Mouse (Mus musculus) lung, embryonic 14.5 days (tissue): ENCODE results near the gene Samsn1. TPM values are rescaled to one million over a fixed set of nuclear protein-coding genes. Genes with fewer than 3 reads are reported as not detected.
A peak's percentile ranks its signal among the peaks of the same experiment; 100 is the strongest.

Experiments
- ATAC-seq: fragments of 200-750 bp; cut with Nextera tagmentation; 2 replicates; pipeline ENCODE4 v1.8.0; 2017; ENCODE audit warnings: mild to moderate bottlenecking, moderate TSS enrichment, moderate library complexity; ENCODE audit not compliant: insufficient read depth
- DNase-seq: peaks from one replicate; pipeline ENCODE4 v3.0.0-alpha.2; 2015
- H3K27ac ChIP-seq: fragments of 300-500 bp; sonication (generic); 2 replicates; pipeline ENCODE4 v1.5.1; 2014; ENCODE audit warnings: low read depth, mild to moderate bottlenecking, moderate library complexity
- H3K27me3 ChIP-seq: fragments of 300-500 bp; sonication (generic); 2 replicates; pipeline ENCODE4 v1.6.1; 2014; ENCODE audit warnings: low read length, control low read depth; ENCODE audit not compliant: insufficient read depth
- H3K36me3 ChIP-seq: fragments of 300-500 bp; sonication (generic); 2 replicates; pipeline ENCODE4 v1.6.1; 2014; ENCODE audit warnings: control low read depth; ENCODE audit not compliant: insufficient read depth
- H3K4me1 ChIP-seq: fragments of 300-500 bp; sonication (generic); 2 replicates; pipeline ENCODE4 v1.6.1; 2014; ENCODE audit warnings: antibody characterized with exemption, control low read depth; ENCODE audit not compliant: insufficient read depth
- H3K4me2 ChIP-seq: fragments of 300-500 bp; sonication (generic); 2 replicates; pipeline ENCODE4 v1.6.1; 2014; ENCODE audit warnings: mild to moderate bottlenecking
- H3K4me3 ChIP-seq: fragments of 300-500 bp; sonication (generic); 2 replicates; pipeline ENCODE4 v1.5.1; 2014; ENCODE audit warnings: low read depth, low read length
- H3K9ac ChIP-seq: fragments of 300-500 bp; sonication (generic); 2 replicates; pipeline ENCODE4 v1.6.1; 2014
- H3K9me3 ChIP-seq: fragments of 300-500 bp; sonication (generic); 2 replicates; pipeline ENCODE4 v1.6.1; 2016; ENCODE audit warnings: low read depth, low read length, control low read depth
- CTCF ChIP-seq: IDR thresholded peaks from 2 replicates; pipeline ENCODE4 v1.5.1; 2016; ENCODE audit warnings: antibody characterized with exemption, low read depth
- WGBS: fragments of 180-500 bp; shearing (Covaris S2); extraction: QIAGEN DNeasy Blood & Tissue Kit; methylation state at CpG from one replicate; pipeline ENCODE4 v1.1.7; 2014; 5-methylcytosine and 5-hydroxymethylcytosine counted together
- polyA plus RNA-seq: library from polyadenylated mRNA; unstranded; fragments of >200 nt; fragmentation: Nextera tagmentation; extraction: Ambion mirVana; gene quantifications from 2 replicates; pipeline ENCODE4 v1.2.1, GENCODE M21; 2014

The Samsn1 gene
- polyA plus RNA-seq, 1 experiment from 2014 or later = 3.9 TPM

DNA sequence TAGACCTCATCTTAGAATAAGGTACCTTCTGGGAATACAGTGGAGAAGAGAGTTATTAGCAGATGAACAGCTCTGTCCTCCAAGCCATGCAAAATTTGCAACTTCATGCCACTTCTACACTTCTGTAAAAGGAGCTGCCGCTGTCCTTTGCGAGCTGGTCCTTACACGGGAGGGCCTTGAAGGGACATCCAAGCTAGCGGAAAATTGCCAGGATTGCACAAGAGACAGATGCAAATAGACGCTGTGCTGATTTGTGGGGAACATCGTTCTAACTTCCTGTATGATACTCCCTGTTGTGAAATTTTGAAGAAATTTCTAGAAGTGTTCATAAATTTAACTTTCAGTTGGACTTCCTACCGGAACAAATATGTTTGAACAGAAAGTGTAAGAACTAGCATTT is 61.0 kb downstream of the Samsn1 start:
- H3K9me3 ChIP-seq = no peaks in the 10 kb centered on the region
- no peaks in the 10 kb centered on the region for H3K36me3 ChIP-seq
- H3K27me3 ChIP-seq = no peaks in the 10 kb centered on the region
- H3K27ac ChIP-seq = no peak overlapping the region
- H3K4me2 ChIP-seq = no peak overlapping the region
- ATAC-seq (no peak), DNase-seq (peak; percentile 38)
- H3K4me1 ChIP-seq = no peaks in the 10 kb centered on the region
- 79% methylated on average over 7 of the region's 7 CpGs for WGBS
- H3K9ac ChIP-seq = no peak overlapping the region
- no peak for TF ChIP-seq CTCF
- no peak overlapping the region for H3K4me3 ChIP-seq

DNA sequence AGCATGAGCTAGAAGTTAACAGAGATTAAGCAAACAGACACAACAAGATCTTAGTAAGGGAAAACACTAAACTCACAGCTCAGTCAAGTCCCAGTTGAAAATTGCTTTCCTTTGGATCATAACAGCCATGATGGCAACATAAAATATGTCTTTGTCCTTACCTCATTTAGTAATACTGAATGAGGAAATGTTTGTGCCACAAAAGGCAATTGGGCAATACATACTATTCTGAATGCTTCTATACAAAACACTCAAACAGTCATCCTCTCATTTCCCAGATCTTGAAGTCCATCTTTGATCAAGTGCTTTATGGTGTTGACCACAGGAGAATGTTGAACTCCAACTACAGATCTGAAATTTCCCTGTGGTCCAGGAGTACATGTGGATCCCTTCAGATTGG is 88.7 kb downstream of the Samsn1 start:
- H3K4me1 ChIP-seq = no peaks in the 10 kb centered on the region
- no peaks in the 10 kb centered on the region for H3K27me3 ChIP-seq
- no peak overlapping the region for H3K4me2 ChIP-seq
- ATAC-seq = no peak
- no peaks in the 10 kb centered on the region for H3K36me3 ChIP-seq
- H3K27ac ChIP-seq = no peak overlapping the region
- H3K9ac ChIP-seq = no peak overlapping the region
- DNase-seq = no peak
- H3K9me3 ChIP-seq = no peaks in the 10 kb centered on the region
- no peak overlapping the region for H3K4me3 ChIP-seq
- TF ChIP-seq CTCF = no peak

DNA sequence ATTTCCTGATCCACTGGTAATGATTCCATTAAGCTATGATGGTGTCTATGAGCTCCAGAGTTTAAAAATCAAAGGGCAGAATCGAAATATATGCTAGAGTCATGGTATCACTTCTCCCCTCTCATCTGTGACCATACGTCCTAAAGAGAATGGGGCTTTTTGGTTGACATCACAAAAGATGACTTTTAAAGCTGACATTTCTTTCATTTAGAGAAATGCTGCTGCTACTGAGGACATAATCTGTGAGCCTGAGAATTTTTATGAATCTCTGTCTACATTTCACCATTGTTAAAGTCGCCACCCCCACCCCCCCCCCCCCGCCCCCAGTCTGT is 91.9 kb downstream of the Samsn1 start:
- ATAC-seq (no peak), DNase-seq (no peak)
- Histone ChIP-seq H3K4me1 (no peaks in the 10 kb centered on the region), H3K36me3 (no peaks in the 10 kb centered on the region), H3K9me3 (no peaks in the 10 kb centered on the region), H3K27ac (no peak overlapping the region), H3K4me3 (no peak overlapping the region), H3K9ac (no peak overlapping the region), H3K4me2 (no peak overlapping the region), H3K27me3 (no peaks in the 10 kb centered on the region)
- TF ChIP-seq CTCF = no peak
- 84% methylated on average over 4 of the region's 4 CpGs for WGBS

DNA sequence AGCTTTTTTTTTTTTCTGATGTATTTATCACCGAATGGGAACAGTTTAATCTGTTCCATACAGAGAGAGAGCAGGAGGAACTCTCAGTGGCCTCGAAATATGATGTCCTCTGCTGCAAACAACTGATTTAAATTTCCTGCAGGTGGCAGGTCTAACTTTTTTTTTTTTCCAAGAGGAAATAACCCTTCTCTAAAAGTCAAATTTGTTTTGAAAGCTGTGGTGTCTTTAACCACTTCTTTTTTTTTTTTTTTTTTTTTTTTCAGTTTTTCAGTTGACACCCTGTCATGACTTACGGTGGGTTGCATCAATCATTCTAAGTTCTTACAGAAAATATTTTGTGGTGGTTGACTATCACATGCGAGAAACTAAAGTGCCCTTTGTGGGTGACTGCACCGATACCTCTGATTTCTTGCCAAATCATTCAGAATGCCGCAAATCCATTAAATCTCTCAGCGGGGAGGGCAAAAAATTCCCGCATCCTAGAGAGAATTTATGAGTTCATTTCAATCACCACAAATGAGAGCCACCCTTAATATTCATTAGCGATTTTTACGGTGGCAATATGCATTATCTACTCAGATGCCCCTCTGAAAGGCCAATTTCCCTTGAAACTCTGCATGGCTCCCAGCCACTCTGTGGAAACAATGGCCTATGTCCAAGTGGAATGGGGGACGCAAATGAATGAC is 92.4 kb downstream of the Samsn1 start:
- H3K9me3 ChIP-seq = no peaks in the 10 kb centered on the region
- no peaks in the 10 kb centered on the region for H3K27me3 ChIP-seq
- no peak overlapping the region for H3K9ac ChIP-seq
- no peaks in the 10 kb centered on the region for H3K4me1 ChIP-seq
- TF ChIP-seq CTCF = no peak
- no peak for ATAC-seq
- no peak overlapping the region for H3K27ac ChIP-seq
- no peak overlapping the region for H3K4me3 ChIP-seq
- no peak overlapping the region for H3K4me2 ChIP-seq
- no peaks in the 10 kb centered on the region for H3K36me3 ChIP-seq
- 76% methylated on average over 11 of the region's 11 CpGs for WGBS
- DNase-seq = no peak

DNA sequence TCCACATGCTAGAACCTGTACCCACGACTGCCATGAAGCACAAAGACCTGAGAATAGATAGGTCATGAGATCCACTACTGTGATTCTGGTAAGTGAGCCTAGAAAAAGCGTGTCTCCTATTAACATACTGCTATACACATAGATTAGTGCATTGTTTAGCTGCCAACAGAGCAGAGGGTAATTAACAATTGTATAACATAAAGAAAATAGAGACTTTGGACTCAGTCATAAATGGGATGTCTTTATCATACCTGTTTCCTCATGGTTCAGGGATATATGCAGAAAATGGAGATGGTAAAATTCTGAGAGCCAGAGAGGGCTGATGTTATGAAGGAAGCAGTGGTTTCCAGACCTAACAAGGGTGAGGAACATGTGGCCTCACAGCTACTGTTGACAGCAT is 95.6 kb downstream of the Samsn1 start:
- Histone ChIP-seq H3K4me1 (no peaks in the 10 kb centered on the region), H3K27me3 (no peaks in the 10 kb centered on the region), H3K36me3 (no peaks in the 10 kb centered on the region), H3K9ac (no peak overlapping the region), H3K4me3 (no peak overlapping the region), H3K27ac (no peak overlapping the region), H3K9me3 (no peaks in the 10 kb centered on the region), H3K4me2 (no peak overlapping the region)
- no peak for ATAC-seq
- no peak for TF ChIP-seq CTCF
- DNase-seq = no peak
- WGBS = 76% methylated on average over 2 of the region's 2 CpGs

DNA sequence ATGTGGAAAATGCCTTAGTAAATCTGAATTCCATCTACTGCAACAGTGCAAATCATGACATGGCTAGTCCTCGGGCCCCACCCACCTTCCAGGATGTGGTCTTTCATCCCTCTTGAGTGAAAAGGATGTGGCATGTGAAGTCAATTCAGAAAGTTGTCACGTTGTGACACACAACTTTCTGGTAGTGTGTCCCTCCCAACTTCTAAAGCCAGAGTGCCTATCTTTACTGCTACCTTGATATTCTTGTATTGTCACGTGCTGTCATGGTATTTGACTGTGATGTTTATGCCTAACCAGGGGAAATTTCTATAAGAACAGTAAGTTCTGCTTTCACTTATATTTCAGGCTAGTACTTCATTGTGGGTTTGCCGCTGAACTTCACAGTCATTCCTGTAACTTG is 101.2 kb downstream of the Samsn1 start:
- no peak for TF ChIP-seq CTCF
- no peak overlapping the region for H3K4me2 ChIP-seq
- ATAC-seq (no peak), DNase-seq (no peak)
- no peaks in the 10 kb centered on the region for H3K9me3 ChIP-seq
- 74% methylated on average over 4 of the region's 4 CpGs for WGBS
- no peak overlapping the region for H3K9ac ChIP-seq
- H3K36me3 ChIP-seq = no peaks in the 10 kb centered on the region
- no peak overlapping the region for H3K27ac ChIP-seq
- H3K4me3 ChIP-seq = no peak overlapping the region
- no peaks in the 10 kb centered on the region for H3K27me3 ChIP-seq
- no peaks in the 10 kb centered on the region for H3K4me1 ChIP-seq

DNA sequence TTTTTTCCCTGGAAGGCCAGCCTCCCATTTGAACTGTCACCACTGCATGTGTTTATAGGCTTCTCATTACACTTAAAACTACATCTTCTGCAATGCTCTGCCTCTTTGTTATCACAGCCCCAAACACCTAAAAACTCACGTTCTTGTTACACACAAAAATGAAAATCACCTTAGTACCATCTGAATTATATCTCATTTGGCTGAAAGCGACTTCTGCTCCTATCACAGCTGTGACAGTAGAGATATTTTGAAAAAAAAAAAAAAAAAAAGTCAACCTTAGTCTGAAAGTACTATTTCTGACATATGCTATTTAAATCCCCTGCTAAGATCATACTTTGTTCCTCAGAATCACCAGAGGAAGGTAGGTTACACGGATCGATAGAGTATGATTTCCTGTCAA is 102.8 kb downstream of the Samsn1 start:
- Histone ChIP-seq H3K36me3 (no peaks in the 10 kb centered on the region), H3K27me3 (no peaks in the 10 kb centered on the region), H3K4me3 (no peak overlapping the region), H3K9ac (no peak overlapping the region), H3K4me1 (no peaks in the 10 kb centered on the region), H3K27ac (no peak overlapping the region), H3K9me3 (no peaks in the 10 kb centered on the region), H3K4me2 (no peak overlapping the region)
- WGBS = 79% methylated on average over 4 of the region's 4 CpGs
- DNase-seq (no peak), ATAC-seq (no peak)
- no peak for TF ChIP-seq CTCF

DNA sequence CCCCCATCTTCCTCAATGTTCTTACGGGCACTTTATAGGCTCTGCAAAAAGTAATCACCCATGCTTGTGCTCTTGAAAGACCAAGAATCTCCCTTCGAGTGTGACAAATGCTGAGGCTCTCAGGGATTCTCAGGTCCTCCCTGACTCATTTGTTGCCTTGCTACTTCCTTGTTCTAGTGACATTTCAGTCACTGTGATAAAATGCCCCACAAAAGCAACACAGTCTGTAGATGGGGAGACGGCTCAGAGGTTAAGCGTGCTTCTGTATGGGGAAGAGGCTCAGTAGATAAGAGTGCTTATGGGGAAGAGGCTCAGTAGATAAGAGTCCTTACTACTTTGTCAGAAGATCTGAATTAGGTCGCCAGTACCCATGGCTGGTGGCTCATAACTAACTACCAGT is 104.4 kb downstream of the Samsn1 start:
- no peaks in the 10 kb centered on the region for H3K36me3 ChIP-seq
- no peak overlapping the region for H3K9ac ChIP-seq
- H3K27ac ChIP-seq = no peak overlapping the region
- ATAC-seq (no peak), DNase-seq (no peak)
- no peak overlapping the region for H3K4me3 ChIP-seq
- H3K4me2 ChIP-seq = no peak overlapping the region
- no peaks in the 10 kb centered on the region for H3K9me3 ChIP-seq
- no peak for TF ChIP-seq CTCF
- WGBS = 77% methylated on average over 5 of the region's 5 CpGs
- H3K4me1 ChIP-seq = no peaks in the 10 kb centered on the region
- H3K27me3 ChIP-seq = no peaks in the 10 kb centered on the region
